Mouse (Mus musculus): Measurements from ENCODE around the gene Crygc.
"Not testable (repeated sequence)": the region's sequence is repeated elsewhere in the genome, so short reads cannot be mapped to it uniquely, and the experiment has no call there.

Crygc gene

GRCm38 (mm10) chr1:65052140-65052539, 21.3 kb downstream of the Crygc start:
- no peak for DNase-seq (ENCODE audit: low spot score)

- no peak for DNase-seq (ENCODE audit: low spot score)
Measured at GRCm38 (mm10) chr1:65051696-65052095, 21.8 kb downstream of the Crygc start.

- not testable (repeated sequence) for DNase-seq (ENCODE audit: low spot score)
Measured at GRCm38 (mm10) chr1:65050952-65051351, 22.5 kb downstream of the Crygc start, which contains the start of gene Cryge. TSS of gene Cryge (minus strand) at chr1:65051149.

GRCm38 (mm10) chr1:65048781-65049180, 24.7 kb downstream of the Crygc start:
- DNase-seq (ENCODE audit: low spot score), result peak; percentile 23

- peak; percentile 17 for DNase-seq (ENCODE audit: low spot score)
Measured at GRCm38 (mm10) chr1:65046401-65047109, 26.9 kb downstream of the Crygc start.

- DNase-seq (ENCODE audit: low spot score), result no peak
Measured at GRCm38 (mm10) chr1:65043433-65043832, 30.1 kb downstream of the Crygc start.

GRCm38 (mm10) chr1:65041837-65042236, 31.7 kb downstream of the Crygc start:
- no peak for DNase-seq (ENCODE audit: low spot score)

- no peak for DNase-seq (ENCODE audit: low spot score)
Measured at GRCm38 (mm10) chr1:65040806-65041205, 32.7 kb downstream of the Crygc start.

GRCm38 (mm10) chr1:65039679-65040078, 33.8 kb downstream of the Crygc start:
- no peak for DNase-seq (ENCODE audit: low spot score)

GRCm38 (mm10) chr1:65037542-65037941, 35.9 kb downstream of the Crygc start:
- no peak for DNase-seq (ENCODE audit: low spot score)

- no peak for DNase-seq (ENCODE audit: low spot score)
Measured at GRCm38 (mm10) chr1:65035513-65035912, 38.0 kb downstream of the Crygc start.

GRCm38 (mm10) chr1:65032641-65033040, 40.8 kb downstream of the Crygc start, which contains the start of gene Akr1cl:
TSS of gene Akr1cl (minus strand) at chr1:65032759.
- DNase-seq (ENCODE audit: low spot score), result no peak

- no peak for DNase-seq (ENCODE audit: low spot score)
Measured at GRCm38 (mm10) chr1:65028206-65028605, 45.3 kb downstream of the Crygc start.
